Mouse (Mus musculus): ENCODE data around the gene Atp6v1b1. TPM values are rescaled to one million over a fixed set of nuclear protein-coding genes. Genes with fewer than 3 reads are reported as not detected.
A peak's percentile ranks its signal among the peaks of the same experiment; 100 is the strongest.

Atp6v1b1 gene
- polyA plus RNA-seq, 1 experiment from 2014 or later = 8.1 TPM

DNA sequence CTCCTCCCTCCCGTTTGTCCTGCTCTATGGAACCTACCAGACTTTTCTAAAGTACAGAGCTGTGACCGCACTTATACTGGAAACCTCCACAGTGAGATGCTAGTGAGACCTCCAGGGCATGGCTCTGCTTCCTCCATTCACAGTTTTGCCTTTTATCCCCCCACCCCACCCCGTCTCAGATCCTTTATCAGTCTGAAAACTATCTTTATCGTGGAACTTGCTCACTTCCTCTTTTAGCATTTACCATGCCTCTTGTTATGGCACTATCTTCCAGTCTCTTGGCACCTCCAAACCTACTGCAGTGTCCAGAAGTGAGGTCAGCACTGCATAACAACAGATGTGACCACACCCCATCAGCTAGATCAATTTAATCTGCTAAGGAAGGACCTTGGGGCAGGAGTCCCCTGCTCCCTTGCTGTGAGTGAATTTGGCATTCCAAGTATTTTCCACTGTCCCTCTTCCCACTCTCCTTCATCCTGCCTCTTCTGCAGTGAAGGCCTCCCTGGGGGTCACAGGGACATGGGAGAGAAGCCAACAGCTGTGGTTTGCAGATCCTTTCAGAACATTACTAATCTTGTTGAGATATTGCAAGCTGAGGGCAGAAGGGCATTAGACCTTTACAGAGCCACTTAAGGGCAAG, 48.6 kb downstream of the Atp6v1b1 start:
- Histone ChIP-seq H3K9ac (no peak overlapping the region), H3K36me3 (no peaks in the 10 kb centered on the region), H3K27ac (no peak overlapping the region), H3K27me3 (no peaks in the 10 kb centered on the region), H3K9me3 (replicated peaks) (no peaks in the 10 kb centered on the region), H3K4me1 (peaks cover 27% of the 10 kb centered on the region), H3K4me3 (replicated peaks) (no peak overlapping the region), H3K4me2 (no peak overlapping the region)
- 62% methylated on average over 4 of the region's 4 CpGs for WGBS
- no peak for ATAC-seq (replicated peaks; ENCODE audit: low FRiP score)

- Histone ChIP-seq H3K9ac (peak within 1 kb of the TSS; percentile 52), H3K9me3 (replicated peaks) (no peaks in the 10 kb centered on the region), H3K4me3 (replicated peaks) (peak within 1 kb of the TSS; percentile 77), H3K27ac (peak within 1 kb of the TSS; percentile 97), H3K4me1 (peaks cover 12% of the 10 kb centered on the region), H3K27me3 (no peaks in the 10 kb centered on the region), H3K36me3 (no peaks in the 10 kb centered on the region; the same call in 1 of the 2 replicates), H3K4me2 (peak within 1 kb of the TSS; percentile 92)
- WGBS = under 1% methylated on average over 42 of the region's 43 CpGs
- ATAC-seq (replicated peaks; ENCODE audit: low FRiP score) = peak; percentile 95
These were observed 52.0 kb downstream of the Atp6v1b1 start, which contains the start of gene Nagk for GRCm38 (mm10) chr6:83794760-83795296. Gene Nagk, plus strand, starts transcription at chr6:83794982.

GRCm38 (mm10) chr6:83795492-83795900, 52.7 kb downstream of the Atp6v1b1 start:
- 4% methylated on average over 13 of the region's 13 CpGs for WGBS
- Histone ChIP-seq H3K27me3 (no peaks in the 10 kb centered on the region), H3K4me2 (peak overlapping the region; percentile 92), H3K4me1 (peaks cover 12% of the 10 kb centered on the region), H3K4me3 (replicated peaks) (peak overlapping the region; percentile 77), H3K9ac (peak overlapping the region; percentile 52), H3K9me3 (replicated peaks) (no peaks in the 10 kb centered on the region), H3K27ac (peak overlapping the region; percentile 97), H3K36me3 (peaks cover 6% of the 10 kb centered on the region)
- ATAC-seq (replicated peaks; ENCODE audit: low FRiP score) = no peak; the same call in 1 of the 2 replicates

- H3K4me1 ChIP-seq = peaks cover 12% of the 10 kb centered on the region
- no peak overlapping the region for H3K4me2 ChIP-seq
- no peaks in the 10 kb centered on the region for H3K27me3 ChIP-seq
- H3K9ac ChIP-seq = no peak overlapping the region
- no peaks in the 10 kb centered on the region for H3K9me3 ChIP-seq (replicated peaks)
- H3K4me3 ChIP-seq (replicated peaks) = no peak overlapping the region
- H3K27ac ChIP-seq = no peak overlapping the region
- peaks cover 18% of the 10 kb centered on the region for H3K36me3 ChIP-seq
- no peak for ATAC-seq (replicated peaks; ENCODE audit: low FRiP score)
- 63% methylated on average over 3 of the region's 3 CpGs for WGBS
These were observed 53.9 kb downstream of the Atp6v1b1 start for GRCm38 (mm10) chr6:83796686-83797085.

- H3K9ac ChIP-seq = no peak overlapping the region
- H3K4me2 ChIP-seq = no peak overlapping the region
- H3K9me3 ChIP-seq (replicated peaks) = no peaks in the 10 kb centered on the region
- ATAC-seq (replicated peaks; ENCODE audit: low FRiP score) = no peak
- H3K4me1 ChIP-seq = no peaks in the 10 kb centered on the region
- no peak overlapping the region for H3K27ac ChIP-seq
- H3K4me3 ChIP-seq (replicated peaks) = no peak overlapping the region
- H3K36me3 ChIP-seq = peaks cover 54% of the 10 kb centered on the region
- H3K27me3 ChIP-seq = no peaks in the 10 kb centered on the region
- WGBS = 93% methylated on average over 5 of the region's 5 CpGs
These were observed 59.2 kb downstream of the Atp6v1b1 start for GRCm38 (mm10) chr6:83802033-83802432.

DNA sequence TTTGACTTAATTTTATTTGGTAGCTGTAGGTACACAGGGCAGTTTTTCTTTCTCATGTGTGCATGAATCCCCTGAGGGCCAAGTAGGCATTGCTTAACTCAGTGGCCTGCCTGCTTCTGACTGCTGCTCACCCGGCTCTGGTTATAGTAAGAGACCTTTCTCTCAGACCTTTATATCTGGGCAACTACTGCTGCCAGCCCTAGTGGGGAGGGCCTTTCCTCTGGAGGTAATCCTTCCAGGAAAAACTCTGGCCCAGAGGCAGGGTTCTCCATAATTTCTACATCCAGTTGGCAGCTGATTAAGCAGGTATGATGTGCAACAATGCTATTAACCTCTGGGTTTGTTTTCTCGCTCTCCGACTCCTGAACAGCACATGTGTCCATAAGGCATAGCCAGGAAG, 60.1 kb downstream of the Atp6v1b1 start:
- H3K27ac ChIP-seq = no peak overlapping the region
- peaks cover 62% of the 10 kb centered on the region for H3K36me3 ChIP-seq
- no peak for ATAC-seq (replicated peaks; ENCODE audit: low FRiP score)
- H3K9ac ChIP-seq = no peak overlapping the region
- no peak overlapping the region for H3K4me2 ChIP-seq
- no peaks in the 10 kb centered on the region for H3K4me1 ChIP-seq
- WGBS = 92% methylated on average over 3 of the region's 3 CpGs
- H3K4me3 ChIP-seq (replicated peaks) = no peak overlapping the region
- no peaks in the 10 kb centered on the region for H3K9me3 ChIP-seq (replicated peaks)
- no peaks in the 10 kb centered on the region for H3K27me3 ChIP-seq

Other genes starting within 250 kb of the Atp6v1b1 start
- 75.6 and 83.8 TPM in 2 replicates for gene Dguok, start 236.0 kb upstream of the Atp6v1b1 start, polyA plus RNA-seq (2015; fragmentation: Nextera tagmentation; extraction: Ambion mirVana)
- gene Actg2, start 206.7 kb upstream of the Atp6v1b1 start, polyA plus RNA-seq (2015; fragmentation: Nextera tagmentation; extraction: Ambion mirVana) = 25.1 and 130 TPM in 2 replicates
- gene Stambp, start 170.3 kb upstream of the Atp6v1b1 start, polyA plus RNA-seq (2015; fragmentation: Nextera tagmentation; extraction: Ambion mirVana) = 22.0 and 25.1 TPM in 2 replicates
- gene Clec4f, start 86.8 kb upstream of the Atp6v1b1 start, polyA plus RNA-seq (2015; fragmentation: Nextera tagmentation; extraction: Ambion mirVana) = 0.18 TPM in 1 of 2 replicates, not detected in the other
- gene Cd207, start 65.1 kb upstream of the Atp6v1b1 start, polyA plus RNA-seq (2015; fragmentation: Nextera tagmentation; extraction: Ambion mirVana) = not detected in 2 replicates
- not detected in 2 replicates for gene Vax2, start 31.7 kb upstream of the Atp6v1b1 start, polyA plus RNA-seq (2015; fragmentation: Nextera tagmentation; extraction: Ambion mirVana)
- not detected in 2 replicates for gene Ankrd53, start 19.7 kb downstream of the Atp6v1b1 start, polyA plus RNA-seq (2015; fragmentation: Nextera tagmentation; extraction: Ambion mirVana)
- gene Tex261, start 32.8 kb downstream of the Atp6v1b1 start, polyA plus RNA-seq (2015; fragmentation: Nextera tagmentation; extraction: Ambion mirVana) = 79.7 and 86.7 TPM in 2 replicates
- gene Nagk, start 52.0 kb downstream of the Atp6v1b1 start, polyA plus RNA-seq (2015; fragmentation: Nextera tagmentation; extraction: Ambion mirVana) = 49.8 and 54.1 TPM in 2 replicates
- 16.8 and 25.7 TPM in 2 replicates for gene Paip2b, start 88.8 kb downstream of the Atp6v1b1 start, polyA plus RNA-seq (2015; fragmentation: Nextera tagmentation; extraction: Ambion mirVana)
- 56.9 and 67.7 TPM in 2 replicates for gene Zfp638, start 124.1 kb downstream of the Atp6v1b1 start, polyA plus RNA-seq (2015; fragmentation: Nextera tagmentation; extraction: Ambion mirVana)